Mouse (Mus musculus) heart, adult 8-10 months (tissue): ENCODE data around the gene Ezr. TPM values are rescaled to one million over a fixed set of nuclear protein-coding genes. Genes with fewer than 3 reads are reported as not detected.

Experiments used
- DNase-seq: peaks from one replicate; pipeline ENCODE4 v3.0.0; 2022; ENCODE audit warnings: low spot score
- total RNA-seq, 4 experiments: library from RNA; stranded (reverse); gene quantifications; 2 replicates each; pipeline ENCODE4 v1.2.4; 2022

Gene Ezr
- total RNA-seq, 4 experiments from 2014 or later, result 29.1 to 38.7 (median 33.9) TPM

- DNase-seq, result peak; percentile 50
Measured at GRCm38 (mm10) chr17:6768301-6768788, 14.2 kb downstream of the Ezr start.

- no peak for DNase-seq
Measured at GRCm38 (mm10) chr17:6767771-6768170, 14.8 kb downstream of the Ezr start.

GRCm38 (mm10) chr17:6766823-6767222 is 15.8 kb downstream of the Ezr start:
- DNase-seq, result no peak

GRCm38 (mm10) chr17:6765886-6766285 is 16.7 kb downstream of the Ezr start:
- DNase-seq, result no peak

GRCm38 (mm10) chr17:6764730-6765129 is 17.9 kb downstream of the Ezr start:
- DNase-seq, result no peak

GRCm38 (mm10) chr17:6764227-6764593 is 18.4 kb downstream of the Ezr start:
- no peak for DNase-seq

GRCm38 (mm10) chr17:6763513-6764226 is 18.9 kb downstream of the Ezr start:
- no peak for DNase-seq

- DNase-seq, result no peak
Measured at GRCm38 (mm10) chr17:6759717-6760292, 22.8 kb downstream of the Ezr start.

- no peak for DNase-seq
Measured at GRCm38 (mm10) chr17:6758845-6759244, 23.7 kb downstream of the Ezr start.

- DNase-seq, result no peak
Measured at GRCm38 (mm10) chr17:6757902-6758301, 24.7 kb downstream of the Ezr start.

- no peak for DNase-seq
Measured at GRCm38 (mm10) chr17:6755873-6756272, 26.7 kb downstream of the Ezr start.

- DNase-seq, result no peak
Measured at GRCm38 (mm10) chr17:6755176-6755575, 27.4 kb downstream of the Ezr start.

GRCm38 (mm10) chr17:6752375-6752774 is 30.2 kb downstream of the Ezr start:
- DNase-seq, result no peak

GRCm38 (mm10) chr17:6751221-6751859 is 31.2 kb downstream of the Ezr start:
- peak; percentile 43 for DNase-seq

- peak; percentile 52 for DNase-seq
Measured at GRCm38 (mm10) chr17:6748779-6749464, 33.7 kb downstream of the Ezr start.

GRCm38 (mm10) chr17:6747478-6747877 is 35.1 kb downstream of the Ezr start:
- no peak for DNase-seq

GRCm38 (mm10) chr17:6746452-6747231 is 35.9 kb downstream of the Ezr start:
- DNase-seq, result peak; percentile 29

- DNase-seq, result no peak
Measured at GRCm38 (mm10) chr17:6745975-6746374, 36.6 kb downstream of the Ezr start.

GRCm38 (mm10) chr17:6745503-6745902 is 37.1 kb downstream of the Ezr start:
- DNase-seq, result no peak

GRCm38 (mm10) chr17:6744871-6745270 is 37.7 kb downstream of the Ezr start:
- DNase-seq, result no peak

- DNase-seq, result no peak
Measured at GRCm38 (mm10) chr17:6744366-6744765, 38.2 kb downstream of the Ezr start.
